Mouse (Mus musculus) lung, postnatal 0 days (tissue): ENCODE measurements around the gene Phkb.

Source experiments
- CTCF ChIP-seq: IDR thresholded peaks from 2 replicates; pipeline ENCODE4 v1.5.1; 2016; ENCODE audit warnings: antibody characterized with exemption, mild to moderate bottlenecking
- EP300 ChIP-seq: IDR thresholded peaks from 2 replicates; pipeline ENCODE4 v1.6.1; 2016; ENCODE audit warnings: antibody characterized with exemption, mild to moderate bottlenecking, control low read depth

GRCm38 (mm10) chr8:85926107-85926506 lies 85.3 kb downstream of the Phkb start:
- TF ChIP-seq CTCF: no peak
- TF ChIP-seq EP300: no peak
